Mouse (Mus musculus): ENCODE data around the gene Abhd2. TPM values are rescaled to one million over a fixed set of nuclear protein-coding genes. Genes with fewer than 3 reads are reported as not detected.

The Abhd2 gene
- polyA plus RNA-seq, 1 experiment, result 37.4 TPM

- Histone ChIP-seq H3K36me3 (ENCODE audit: control insufficient read depth, insufficient read depth, low read length, poor library complexity, severe bottlenecking) (peaks cover 3% of the 10 kb centered on the region; the same call in 1 of the 2 replicates), H3K9ac (ENCODE audit: low read depth, poor library complexity, severe bottlenecking) (no peak overlapping the region), H3K4me1 (ENCODE audit: control insufficient read depth, insufficient read depth, low read length) (peaks cover 2% of the 10 kb centered on the region), H3K27ac (ENCODE audit: insufficient read depth, low read length) (no peak overlapping the region), H3K27me3 (ENCODE audit: control insufficient read depth, insufficient read depth, low read length, poor library complexity, severe bottlenecking) (no peaks in the 10 kb centered on the region), H3K4me3 (ENCODE audit: low read depth, low read length) (no peak overlapping the region), H3K9me3 (replicated peaks; ENCODE audit: control insufficient read depth, insufficient read depth, low read length, poor library complexity, severe bottlenecking) (peaks cover 5% of the 10 kb centered on the region; the same call in 1 of the 2 replicates)
- TF ChIP-seq POLR2A (IDR thresholded peaks at IDR 0.05; ENCODE audit: insufficient read depth, low read length), result no peak
- TF ChIP-seq EP300 (IDR thresholded peaks at IDR 0.05; ENCODE audit: insufficient read depth, low read depth, low read length), result no peak
- no peak for TF ChIP-seq CTCF (IDR thresholded peaks at IDR 0.05; ENCODE audit: low read depth, low read length)
These were observed 58.2 kb downstream of the Abhd2 start for GRCm38 (mm10) chr7:79331197-79331596.

- no peak overlapping the region for H3K9ac ChIP-seq (ENCODE audit: low read depth, poor library complexity, severe bottlenecking)
- H3K4me1 ChIP-seq (ENCODE audit: control insufficient read depth, insufficient read depth, low read length), result peaks cover 2% of the 10 kb centered on the region
- H3K4me3 ChIP-seq (ENCODE audit: low read depth, low read length), result no peak overlapping the region
- H3K27ac ChIP-seq (ENCODE audit: insufficient read depth, low read length), result no peak overlapping the region
- H3K27me3 ChIP-seq (ENCODE audit: control insufficient read depth, insufficient read depth, low read length, poor library complexity, severe bottlenecking), result no peaks in the 10 kb centered on the region
- TF ChIP-seq CTCF (IDR thresholded peaks at IDR 0.05; ENCODE audit: low read depth, low read length) (no peak), EP300 (IDR thresholded peaks at IDR 0.05; ENCODE audit: insufficient read depth, low read depth, low read length) (no peak), POLR2A (IDR thresholded peaks at IDR 0.05; ENCODE audit: insufficient read depth, low read length) (no peak)
- H3K36me3 ChIP-seq (ENCODE audit: control insufficient read depth, insufficient read depth, low read length, poor library complexity, severe bottlenecking), result 0 out of 2 replicates have a peak, but pooled peaks cover 6% of the 10 kb centered on the region
- H3K9me3 ChIP-seq (replicated peaks; ENCODE audit: control insufficient read depth, insufficient read depth, low read length, poor library complexity, severe bottlenecking), result peaks cover 10% of the 10 kb centered on the region
These were observed 60.4 kb downstream of the Abhd2 start for GRCm38 (mm10) chr7:79333419-79333818.

GRCm38 (mm10) chr7:79336362-79336910, 63.4 kb downstream of the Abhd2 start:
- 0 out of 2 replicates have a peak, but pooled peaks cover 3% of the 10 kb centered on the region for H3K36me3 ChIP-seq (ENCODE audit: control insufficient read depth, insufficient read depth, low read length, poor library complexity, severe bottlenecking)
- TF ChIP-seq CTCF (IDR thresholded peaks at IDR 0.05; ENCODE audit: low read depth, low read length), result no peak
- no peak for TF ChIP-seq POLR2A (IDR thresholded peaks at IDR 0.05; ENCODE audit: insufficient read depth, low read length)
- TF ChIP-seq EP300 (IDR thresholded peaks at IDR 0.05; ENCODE audit: insufficient read depth, low read depth, low read length), result no peak
- no peak overlapping the region for H3K27ac ChIP-seq (ENCODE audit: insufficient read depth, low read length)
- H3K9me3 ChIP-seq (replicated peaks; ENCODE audit: control insufficient read depth, insufficient read depth, low read length, poor library complexity, severe bottlenecking), result peaks cover 10% of the 10 kb centered on the region
- no peak overlapping the region for H3K9ac ChIP-seq (ENCODE audit: low read depth, poor library complexity, severe bottlenecking)
- no peaks in the 10 kb centered on the region for H3K27me3 ChIP-seq (ENCODE audit: control insufficient read depth, insufficient read depth, low read length, poor library complexity, severe bottlenecking)
- no peak overlapping the region for H3K4me3 ChIP-seq (ENCODE audit: low read depth, low read length)
- no peaks in the 10 kb centered on the region for H3K4me1 ChIP-seq (ENCODE audit: control insufficient read depth, insufficient read depth, low read length)

- H3K27ac ChIP-seq (ENCODE audit: insufficient read depth, low read length), result no peak overlapping the region
- H3K27me3 ChIP-seq (ENCODE audit: control insufficient read depth, insufficient read depth, low read length, poor library complexity, severe bottlenecking), result no peaks in the 10 kb centered on the region
- peaks cover 6% of the 10 kb centered on the region for H3K9me3 ChIP-seq (replicated peaks; ENCODE audit: control insufficient read depth, insufficient read depth, low read length, poor library complexity, severe bottlenecking)
- H3K36me3 ChIP-seq (ENCODE audit: control insufficient read depth, insufficient read depth, low read length, poor library complexity, severe bottlenecking), result no peaks in the 10 kb centered on the region; the same call in 1 of the 2 replicates
- no peak overlapping the region for H3K9ac ChIP-seq (ENCODE audit: low read depth, poor library complexity, severe bottlenecking)
- no peak overlapping the region for H3K4me3 ChIP-seq (ENCODE audit: low read depth, low read length)
- H3K4me1 ChIP-seq (ENCODE audit: control insufficient read depth, insufficient read depth, low read length), result no peaks in the 10 kb centered on the region
- TF ChIP-seq CTCF (IDR thresholded peaks at IDR 0.05; ENCODE audit: low read depth, low read length), result peak; percentile 5
- TF ChIP-seq POLR2A (IDR thresholded peaks at IDR 0.05; ENCODE audit: insufficient read depth, low read length), result no peak
These were observed 72.9 kb downstream of the Abhd2 start for GRCm38 (mm10) chr7:79345902-79346301.

- H3K36me3 ChIP-seq (ENCODE audit: control insufficient read depth, insufficient read depth, low read length, poor library complexity, severe bottlenecking), result no peaks in the 10 kb centered on the region; the same call in 1 of the 2 replicates
These were observed 73.6 kb downstream of the Abhd2 start for GRCm38 (mm10) chr7:79346555-79347075.

GRCm38 (mm10) chr7:79347108-79347813, 74.3 kb downstream of the Abhd2 start:
- peaks cover 3% of the 10 kb centered on the region for H3K4me1 ChIP-seq (ENCODE audit: control insufficient read depth, insufficient read depth, low read length)
- H3K36me3 ChIP-seq (ENCODE audit: control insufficient read depth, insufficient read depth, low read length, poor library complexity, severe bottlenecking), result no peaks in the 10 kb centered on the region; the same call in 1 of the 2 replicates
- no peak overlapping the region for H3K27ac ChIP-seq (ENCODE audit: insufficient read depth, low read length)
- no peak overlapping the region for H3K9ac ChIP-seq (ENCODE audit: low read depth, poor library complexity, severe bottlenecking)
- no peak for TF ChIP-seq CTCF (IDR thresholded peaks at IDR 0.05; ENCODE audit: low read depth, low read length)
- no peak for TF ChIP-seq POLR2A (IDR thresholded peaks at IDR 0.05; ENCODE audit: insufficient read depth, low read length)
- TF ChIP-seq EP300 (IDR thresholded peaks at IDR 0.05; ENCODE audit: insufficient read depth, low read depth, low read length), result no peak
- no peak overlapping the region for H3K4me3 ChIP-seq (ENCODE audit: low read depth, low read length)
- peaks cover 6% of the 10 kb centered on the region for H3K9me3 ChIP-seq (replicated peaks; ENCODE audit: control insufficient read depth, insufficient read depth, low read length, poor library complexity, severe bottlenecking)
- no peaks in the 10 kb centered on the region for H3K27me3 ChIP-seq (ENCODE audit: control insufficient read depth, insufficient read depth, low read length, poor library complexity, severe bottlenecking)

More at GRCm38 (mm10) chr7:79346555-79347075, 73.6 kb downstream of the Abhd2 start:
- no peak for TF ChIP-seq POLR2A (IDR thresholded peaks at IDR 0.05; ENCODE audit: insufficient read depth, low read length)
- no peak for TF ChIP-seq CTCF (IDR thresholded peaks at IDR 0.05; ENCODE audit: low read depth, low read length)
- TF ChIP-seq EP300 (IDR thresholded peaks at IDR 0.05; ENCODE audit: insufficient read depth, low read depth, low read length), result no peak
- peaks cover 2% of the 10 kb centered on the region for H3K4me1 ChIP-seq (ENCODE audit: control insufficient read depth, insufficient read depth, low read length)
- peaks cover 6% of the 10 kb centered on the region for H3K9me3 ChIP-seq (replicated peaks; ENCODE audit: control insufficient read depth, insufficient read depth, low read length, poor library complexity, severe bottlenecking)
- no peaks in the 10 kb centered on the region for H3K27me3 ChIP-seq (ENCODE audit: control insufficient read depth, insufficient read depth, low read length, poor library complexity, severe bottlenecking)
- H3K4me3 ChIP-seq (ENCODE audit: low read depth, low read length), result no peak overlapping the region
- H3K9ac ChIP-seq (ENCODE audit: low read depth, poor library complexity, severe bottlenecking), result no peak overlapping the region
- no peak overlapping the region for H3K27ac ChIP-seq (ENCODE audit: insufficient read depth, low read length)
